Mouse (Mus musculus) liver, embryonic 14.5 days (tissue): Measurements from ENCODE around the gene Gtf3c5.

Source experiments
- CTCF ChIP-seq: IDR thresholded peaks from 2 replicates; pipeline ENCODE4 v1.5.1; 2016; ENCODE audit warnings: antibody characterized with exemption, low read depth, control low read depth
- EP300 ChIP-seq: IDR thresholded peaks from 2 replicates; pipeline ENCODE4 v1.6.1; 2016; ENCODE audit warnings: antibody characterized with exemption, low read depth

GRCm38 (mm10) chr2:28613599-28613998, 30.0 kb upstream of the Gtf3c5 start:
- no peak for TF ChIP-seq EP300
- no peak for TF ChIP-seq CTCF
